In the genomic region with DNA sequence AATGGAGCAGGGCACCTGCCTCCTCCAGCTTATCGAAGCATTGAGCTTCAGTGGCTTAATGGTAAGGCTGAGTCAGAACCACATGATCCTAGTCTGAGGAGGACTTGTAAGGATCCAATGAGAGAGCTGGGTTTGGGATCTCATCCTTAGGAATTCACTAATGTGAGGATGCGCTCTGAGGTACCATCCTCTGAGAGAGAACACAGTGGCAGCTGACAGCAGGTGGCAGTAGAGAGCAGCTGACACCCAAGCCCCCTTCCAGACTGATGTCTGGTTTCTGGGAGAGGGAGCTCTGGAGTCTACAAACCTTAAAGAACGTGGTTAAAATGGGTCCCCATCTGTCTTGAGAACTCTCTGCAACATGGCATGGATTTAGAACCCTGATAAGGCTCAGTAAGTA, we compare ENCODE assay signal across 10 mouse cellular contexts.
DNase-seq lines count a peak whose midpoint lies in the region; ATAC-seq and TF ChIP-seq lines count a peak whose summit lies in the region.
"Had no signal": no experiment of that assay in that cellular context is flagged by ENCODE, and none has a peak within 500 bp of the region (broad histone marks: within the 10 kb centered on the region; RNA-seq: fewer than 3 reads in every experiment).

No protein-coding gene starts in this region.

- H3K4me2 ChIP-seq in heart, embryonic 12.5 days = no peak overlapping the region
- no peak overlapping the region for H3K4me2 ChIP-seq in forebrain, embryonic 11.5 days (ENCODE audit: low read depth, low read length, severe bottlenecking)
- no peak overlapping the region for H3K4me2 ChIP-seq in kidney, postnatal 0 days (ENCODE audit: low read length)
- H3K4me2 ChIP-seq: embryonic facial prominence, embryonic 12.5 days; limb, embryonic 13.5 days had no signal

- intact Hi-C loops in heart, postnatal 36 days (cut with DNase I) = loop anchor here (1.0 to 2.0 kb wide), 2 partner anchors 35 to 205 kb away; no protein-coding TSS in a partner anchor

- H3K36me3 ChIP-seq in heart, embryonic 12.5 days = no peaks in the 10 kb centered on the region
- H3K36me3 ChIP-seq in forebrain, embryonic 11.5 days (ENCODE audit: control insufficient read depth, insufficient read depth, low read length) = no peaks in the 10 kb centered on the region
- no peaks in the 10 kb centered on the region for H3K36me3 ChIP-seq in kidney, postnatal 0 days (ENCODE audit: insufficient read depth, low read length)
- H3K36me3 ChIP-seq: embryonic facial prominence, embryonic 12.5 days; limb, embryonic 13.5 days had no signal

- ATAC-seq in heart, embryonic 12.5 days (ENCODE audit: insufficient number of reproducible peaks, low FRiP score) = no peak
- ATAC-seq in forebrain, embryonic 11.5 days (replicated peaks; ENCODE audit: low FRiP score) = 0 out of 2 replicates have a peak, but pooled peaks have one; percentile 7
- ATAC-seq in kidney, postnatal 0 days (replicated peaks; ENCODE audit: low FRiP score, low read depth) = no peak

- H3K27ac ChIP-seq in heart, embryonic 12.5 days (ENCODE audit: poor library complexity, severe bottlenecking) = no peak overlapping the region
- H3K27ac ChIP-seq in forebrain, embryonic 11.5 days (ENCODE audit: low read depth, low read length) = no peak overlapping the region
- no peak overlapping the region for H3K27ac ChIP-seq in kidney, postnatal 0 days
- H3K27ac ChIP-seq: embryonic facial prominence, embryonic 12.5 days; limb, embryonic 13.5 days had no signal

- WGBS in heart, embryonic 12.5 days = 32% methylated on average over 3 of the region's 3 CpGs
- WGBS in forebrain, embryonic 11.5 days = 42% methylated on average over 3 of the region's 3 CpGs
- WGBS in kidney, postnatal 0 days = 43% methylated on average over 3 of the region's 3 CpGs

- TF ChIP-seq CTCF in kidney, postnatal 0 days (IDR thresholded peaks at IDR 0.05; ENCODE audit: low read depth) = peak; percentile 85

- no peak overlapping the region for H3K4me3 ChIP-seq in heart, embryonic 12.5 days
- no peak overlapping the region for H3K4me3 ChIP-seq in forebrain, embryonic 11.5 days (ENCODE audit: low read depth, low read length)
- no peak overlapping the region for H3K4me3 ChIP-seq in kidney, postnatal 0 days (replicated peaks; ENCODE audit: low read depth, low read length)
- H3K4me3 ChIP-seq: embryonic facial prominence, embryonic 12.5 days; limb, embryonic 13.5 days had no signal

- DNase-seq in heart, postnatal 36 days = peak; percentile 31 to 56
- DNase-seq in CD4-positive helper T cell, adult 2 months (ENCODE audit: low read depth, low spot score) = peak; percentile 11
- DNase-seq in adrenal gland, postnatal 10 days = peak; percentile 76
- peak; percentile 78 for DNase-seq in forebrain, embryonic 11.5 days (ENCODE audit: low spot score)
- peak; percentile 65 for DNase-seq in kidney, postnatal 0 days (ENCODE audit: low spot score)
- peak; percentile 37 for DNase-seq in lung, postnatal 36 days
- DNase-seq in testis, postnatal 10 days (ENCODE audit: low spot score) = peak; percentile 80

- H3K4me1 ChIP-seq in heart, embryonic 12.5 days (replicated peaks) = 0 out of 2 replicates have a peak, but pooled peaks cover 8% of the 10 kb centered on the region
- no peaks in the 10 kb centered on the region for H3K4me1 ChIP-seq in forebrain, embryonic 11.5 days (replicated peaks; ENCODE audit: control insufficient read depth, insufficient read depth, low read length)
- no peaks in the 10 kb centered on the region for H3K4me1 ChIP-seq in kidney, postnatal 0 days (replicated peaks; ENCODE audit: insufficient read depth, low read length)
- H3K4me1 ChIP-seq: embryonic facial prominence, embryonic 12.5 days; limb, embryonic 13.5 days had no signal

- H3K9me3 ChIP-seq in heart, embryonic 12.5 days (replicated peaks) = no peaks in the 10 kb centered on the region
- H3K9me3 ChIP-seq in forebrain, embryonic 11.5 days (ENCODE audit: control insufficient read depth, low read length) = no peaks in the 10 kb centered on the region
- H3K9me3 ChIP-seq in kidney, postnatal 0 days (replicated peaks; ENCODE audit: low read length) = no peaks in the 10 kb centered on the region
- H3K9me3 ChIP-seq: embryonic facial prominence, embryonic 12.5 days; limb, embryonic 13.5 days had no signal

- peaks cover 6% of the 10 kb centered on the region; the same call in 1 of the 2 replicates for H3K27me3 ChIP-seq in heart, embryonic 12.5 days (replicated peaks)
- H3K27me3 ChIP-seq in forebrain, embryonic 11.5 days (ENCODE audit: control insufficient read depth, insufficient read depth, low read length) = no peaks in the 10 kb centered on the region
- no peaks in the 10 kb centered on the region for H3K27me3 ChIP-seq in kidney, postnatal 0 days (ENCODE audit: insufficient read depth, low read length)
- H3K27me3 ChIP-seq: embryonic facial prominence, embryonic 12.5 days had no signal

- H3K9ac ChIP-seq in heart, embryonic 12.5 days = no peak overlapping the region
- no peak overlapping the region for H3K9ac ChIP-seq in forebrain, embryonic 11.5 days (ENCODE audit: low read length)
- H3K9ac ChIP-seq in kidney, postnatal 0 days (ENCODE audit: low read depth, low read length) = no peak overlapping the region
- H3K9ac ChIP-seq: embryonic facial prominence, embryonic 12.5 days; limb, embryonic 13.5 days had no signal

Comparison
In these comparisons a context has a peak if more than half of its experiments do, and no peak if none do; other contexts are left out.
1. DNase-seq: peak in every context shown above with its lines; median percentile 80 in testis, postnatal 10 days; 78 in forebrain, embryonic 11.5 days; 76 in adrenal gland, postnatal 10 days; 65 in kidney, postnatal 0 days; 44 in heart, postnatal 36 days; 37 in lung, postnatal 36 days; 11 in CD4-positive helper T cell, adult 2 months.